In genomic region chr2:33594181-33595084, GRCm38 (mm10) we compare ENCODE assay signal across 13 mouse cellular contexts. TPM values are rescaled to one million over a fixed set of nuclear protein-coding genes. Genes with fewer than 3 reads are reported as not detected.
DNase-seq lines count a peak whose midpoint lies in the region; ATAC-seq and TF ChIP-seq lines count a peak whose summit lies in the region.
"Had no signal": no experiment of that assay in that cellular context is flagged by ENCODE, and none has a peak within 500 bp of the region (broad histone marks: within the 10 kb centered on the region; RNA-seq: fewer than 3 reads in every experiment).

No protein-coding gene starts in this region.

- no peak overlapping the region for H3K4me2 ChIP-seq in forebrain, embryonic 12.5 days
- H3K4me2 ChIP-seq in lung, postnatal 0 days (replicated peaks; ENCODE audit: low read depth, low read length): no peak overlapping the region
- no peak overlapping the region for H3K4me2 ChIP-seq in intestine, embryonic 16.5 days (ENCODE audit: low read depth, low read length)
- no peak overlapping the region for H3K4me2 ChIP-seq in stomach, embryonic 14.5 days (replicated peaks; ENCODE audit: low read depth, low read length)

- peaks cover 100% of the 10 kb centered on the region for H3K27me3 ChIP-seq in forebrain, embryonic 10.5 days (ENCODE audit: poor library complexity, severe bottlenecking)
- peaks cover 87% of the 10 kb centered on the region for H3K27me3 ChIP-seq in forebrain, embryonic 12.5 days
- no peaks in the 10 kb centered on the region for H3K27me3 ChIP-seq in lung, postnatal 0 days (replicated peaks; ENCODE audit: insufficient read depth, low read length)
- 0 out of 2 replicates have a peak, but pooled peaks cover 3% of the 10 kb centered on the region for H3K27me3 ChIP-seq in intestine, embryonic 16.5 days (replicated peaks; ENCODE audit: control insufficient read depth, insufficient read depth, low read length)
- H3K27me3 ChIP-seq in stomach, embryonic 14.5 days (ENCODE audit: control insufficient read depth, insufficient read depth, low read length): no peaks in the 10 kb centered on the region

- H3K27ac ChIP-seq in forebrain, embryonic 10.5 days: peak overlapping the region; percentile 78
- no peak overlapping the region for H3K27ac ChIP-seq in forebrain, embryonic 12.5 days
- no peak overlapping the region for H3K27ac ChIP-seq in lung, postnatal 0 days (ENCODE audit: low read length)
- no peak overlapping the region for H3K27ac ChIP-seq in intestine, embryonic 16.5 days (ENCODE audit: low read length)
- H3K27ac ChIP-seq in stomach, embryonic 14.5 days (ENCODE audit: low read length): no peak overlapping the region
- H3K27ac ChIP-seq: gastrocnemius, adult 2 months had no signal

- TF ChIP-seq EP300 in lung, postnatal 0 days (IDR thresholded peaks at IDR 0.05): no peak

- DNase-seq in forebrain, embryonic 10.5 days (ENCODE audit: extremely low spot score, low spot score): no peak
- no peak for DNase-seq in lung, postnatal 0 days (ENCODE audit: low spot score)
- no peak for DNase-seq in lung, adult 2 months
- DNase-seq in layer of hippocampus, adult 8-10 months (ENCODE audit: low spot score in 2 of 2): no peak
- no peak for DNase-seq in heart, postnatal 25 days (ENCODE audit: low spot score)
- DNase-seq: adrenal gland, postnatal 25 days; cerebellum, adult 11-12 months; gastrocnemius, adult 2 months; kidney, postnatal 25 days had no signal

- ATAC-seq in forebrain, embryonic 12.5 days (ENCODE audit: low FRiP score): no peak
- peak; percentile 30; the same call in 1 of the 2 replicates for ATAC-seq in lung, postnatal 0 days
- peak; percentile 46; the same call in 1 of the 2 replicates for ATAC-seq in intestine, embryonic 16.5 days
- peak; percentile 39; the same call in 1 of the 2 replicates for ATAC-seq in stomach, embryonic 14.5 days (ENCODE audit: insufficient number of reproducible peaks, insufficient read depth, low FRiP score, low read depth)

- TF ChIP-seq POLR2A in lung, adult 2 months (IDR thresholded peaks at IDR 0.05; ENCODE audit: borderline replicate concordance, extremely low read depth, low read depth, low read length): no peak

- intact Hi-C loops in heart, postnatal 25 days (cut with DNase I): no loop called here

- no peaks in the 10 kb centered on the region for H3K9me3 ChIP-seq in forebrain, embryonic 10.5 days
- no peaks in the 10 kb centered on the region for H3K9me3 ChIP-seq in forebrain, embryonic 12.5 days
- H3K9me3 ChIP-seq in lung, postnatal 0 days (ENCODE audit: low read length): no peaks in the 10 kb centered on the region
- H3K9me3 ChIP-seq in intestine, embryonic 16.5 days (ENCODE audit: control insufficient read depth, low read length): no peaks in the 10 kb centered on the region
- no peaks in the 10 kb centered on the region for H3K9me3 ChIP-seq in stomach, embryonic 14.5 days (ENCODE audit: control insufficient read depth, low read depth, low read length)
- H3K9me3 ChIP-seq: heart, embryonic 13.5 days had no signal

- H3K4me1 ChIP-seq in forebrain, embryonic 10.5 days: peaks cover 65% of the 10 kb centered on the region
- peaks cover 54% of the 10 kb centered on the region for H3K4me1 ChIP-seq in forebrain, embryonic 12.5 days
- no peaks in the 10 kb centered on the region for H3K4me1 ChIP-seq in lung, postnatal 0 days (ENCODE audit: insufficient read depth, low read depth, low read length)
- H3K4me1 ChIP-seq in lung, adult 2 months (ENCODE audit: control insufficient read depth, insufficient read depth, low read length): no peaks in the 10 kb centered on the region
- H3K4me1 ChIP-seq in intestine, embryonic 16.5 days (ENCODE audit: control insufficient read depth, insufficient read depth, low read length): peaks cover 9% of the 10 kb centered on the region
- peaks cover 7% of the 10 kb centered on the region; the same call in 1 of the 2 replicates for H3K4me1 ChIP-seq in stomach, embryonic 14.5 days (ENCODE audit: control insufficient read depth, insufficient read depth, low read length)

- TF ChIP-seq CTCF in lung, postnatal 0 days (IDR thresholded peaks at IDR 0.05): no peak
- TF ChIP-seq CTCF in lung, adult 2 months (IDR thresholded peaks at IDR 0.05; ENCODE audit: insufficient read depth, low read length): no peak

- H3K4me3 ChIP-seq in forebrain, embryonic 10.5 days: no peak overlapping the region
- H3K4me3 ChIP-seq in forebrain, embryonic 12.5 days (replicated peaks): no peak overlapping the region
- no peak overlapping the region for H3K4me3 ChIP-seq in lung, postnatal 0 days (ENCODE audit: low read depth, low read length)
- no peak overlapping the region for H3K4me3 ChIP-seq in lung, adult 2 months (replicated peaks; ENCODE audit: extremely low read depth, low read depth, low read length)
- no peak overlapping the region for H3K4me3 ChIP-seq in intestine, embryonic 16.5 days (ENCODE audit: low read length)
- H3K4me3 ChIP-seq in stomach, embryonic 14.5 days (ENCODE audit: low read depth, low read length): no peak overlapping the region
- H3K4me3 ChIP-seq: gastrocnemius, adult 2 months; heart, embryonic 13.5 days had no signal

- H3K36me3 ChIP-seq in forebrain, embryonic 10.5 days (replicated peaks): no peaks in the 10 kb centered on the region
- no peaks in the 10 kb centered on the region for H3K36me3 ChIP-seq in forebrain, embryonic 12.5 days (replicated peaks)
- no peaks in the 10 kb centered on the region for H3K36me3 ChIP-seq in lung, postnatal 0 days (ENCODE audit: insufficient read depth, low read length)
- no peaks in the 10 kb centered on the region for H3K36me3 ChIP-seq in intestine, embryonic 16.5 days (ENCODE audit: control insufficient read depth, insufficient read depth, low read length)
- no peaks in the 10 kb centered on the region for H3K36me3 ChIP-seq in stomach, embryonic 14.5 days (ENCODE audit: control insufficient read depth, insufficient read depth, low read length)
- H3K36me3 ChIP-seq: heart, embryonic 13.5 days had no signal

- 42% methylated on average over 9 of the region's 9 CpGs for WGBS in forebrain, embryonic 10.5 days
- 49% methylated on average over 9 of the region's 9 CpGs for WGBS in forebrain, embryonic 12.5 days
- WGBS in lung, postnatal 0 days: 45% methylated on average over 9 of the region's 9 CpGs
- 50% methylated on average over 9 of the region's 9 CpGs for WGBS in lung, adult 2 months
- WGBS in intestine, embryonic 16.5 days: 51% methylated on average over 9 of the region's 9 CpGs
- WGBS in stomach, embryonic 14.5 days: 53% methylated on average over 9 of the region's 9 CpGs

- H3K9ac ChIP-seq in forebrain, embryonic 12.5 days: no peak overlapping the region; the same call in 1 of the 2 replicates
- no peak overlapping the region for H3K9ac ChIP-seq in lung, postnatal 0 days (replicated peaks; ENCODE audit: low read depth)
- no peak overlapping the region for H3K9ac ChIP-seq in intestine, embryonic 16.5 days (ENCODE audit: low read depth, low read length)
- H3K9ac ChIP-seq in stomach, embryonic 14.5 days (replicated peaks; ENCODE audit: low read depth, low read length): no peak overlapping the region

RNA-seq across cellular contexts. Expression of gene Lmx1b, which starts 45.9 kb away (rescaled TPM):
- polyA plus RNA-seq in forebrain, embryonic 10.5 days (2016; fragmentation: Nextera tagmentation; extraction: Ambion mirVana): 1.3 and 1.5 TPM in 2 replicates
- 0.84 and 0.91 TPM in 2 replicates for polyA plus RNA-seq in forebrain, embryonic 12.5 days (2016; fragmentation: Nextera tagmentation; extraction: Ambion mirVana)
- not detected in 2 replicates for polyA plus RNA-seq in lung, postnatal 0 days (2015; fragmentation: Nextera tagmentation; extraction: Ambion mirVana)
- polyA plus RNA-seq in lung, adult 2 months (2012; rRNA removed): 0.16 and 0.31 TPM in 2 replicates
- polyA plus RNA-seq in intestine, embryonic 16.5 days (2015; fragmentation: Nextera tagmentation; extraction: Ambion mirVana): 0.04 TPM in 1 of 2 replicates, not detected in the other
- not detected in 2 replicates for polyA plus RNA-seq in stomach, embryonic 14.5 days (2014; fragmentation: Nextera tagmentation; extraction: Ambion mirVana)
- total RNA-seq in layer of hippocampus, adult 8-10 months (2022): under 1 TPM in 2 of 4 experiments, not detected in 2; 0.08 to 0.55 TPM
- under 1 TPM; 0.17 to 0.21 TPM for total RNA-seq in heart, postnatal 25 days (2021)
- polyA plus RNA-seq: heart, embryonic 13.5 days had no signal
